Mouse (Mus musculus) T-helper 17 cell (primary cell): Measurements from ENCODE around the gene Gde1.

ENCODE experiments used
- in situ Hi-C, 2 experiments: fragments of 300-600 bp; cut with MboI, MseI; formaldehyde crosslinking; loops; 1 replicate in 1 of 2; 2 replicates in 1 of 2; pipeline ENCODE4 v1.15.1; 2025; ENCODE audit warnings: high pct_unique_total_duplicates in 2 of 2

Gde1 gene

GRCm38 (mm10) chr7:118705101-118705961 lies at the start of gene Gde1:
Gene Gde1 (minus strand): TSS chr7:118705778.
- in situ Hi-C loops = loop anchor here in 1 of 2 experiments (25.0 kb wide), 2 partner anchors 593 to 1932 kb away; partner anchors contain the start of genes Rps15a and Uqcrc2

GRCm38 (mm10) chr7:118751625-118752024 lies 46.0 kb upstream of the Gde1 start:
- in situ Hi-C loops = no loop called here

- in situ Hi-C loops = no loop called here
Observed at GRCm38 (mm10) chr7:118749706-118750105, 44.1 kb upstream of the Gde1 start.

- in situ Hi-C loops = no loop called here
Observed at GRCm38 (mm10) chr7:118747891-118748672, 42.5 kb upstream of the Gde1 start.

- in situ Hi-C loops = no loop called here
Observed at GRCm38 (mm10) chr7:118744766-118745165, 39.2 kb upstream of the Gde1 start.

DNA sequence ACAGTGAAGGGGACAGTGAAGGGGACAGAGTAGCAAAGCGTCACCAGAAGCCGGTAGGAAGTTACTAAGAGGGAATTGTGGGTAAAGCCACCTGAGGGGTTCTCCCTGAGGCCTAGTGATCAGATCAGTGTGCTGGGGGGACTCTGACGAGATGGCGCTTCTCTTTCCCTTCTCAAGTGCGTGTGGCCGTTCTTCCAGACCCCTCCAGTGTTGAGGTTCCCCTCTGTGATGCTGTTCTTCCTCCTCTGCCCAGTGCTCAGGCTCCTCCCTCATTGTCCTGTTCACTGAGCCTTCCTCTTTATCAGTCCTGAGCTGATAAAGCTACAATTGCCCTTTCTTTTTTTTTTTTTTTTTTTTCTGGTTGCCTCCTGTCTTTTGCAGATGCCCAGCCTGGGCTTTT lies 36.7 kb upstream of the Gde1 start:
- in situ Hi-C loops = no loop called here

- in situ Hi-C loops = no loop called here
Observed at GRCm38 (mm10) chr7:118740532-118741338, 35.2 kb upstream of the Gde1 start.

GRCm38 (mm10) chr7:118739975-118740531 lies 34.5 kb upstream of the Gde1 start, which contains the start of gene Vps35l:
Gene Vps35l (plus strand): TSS chr7:118740226.
- in situ Hi-C loops = no loop called here

DNA sequence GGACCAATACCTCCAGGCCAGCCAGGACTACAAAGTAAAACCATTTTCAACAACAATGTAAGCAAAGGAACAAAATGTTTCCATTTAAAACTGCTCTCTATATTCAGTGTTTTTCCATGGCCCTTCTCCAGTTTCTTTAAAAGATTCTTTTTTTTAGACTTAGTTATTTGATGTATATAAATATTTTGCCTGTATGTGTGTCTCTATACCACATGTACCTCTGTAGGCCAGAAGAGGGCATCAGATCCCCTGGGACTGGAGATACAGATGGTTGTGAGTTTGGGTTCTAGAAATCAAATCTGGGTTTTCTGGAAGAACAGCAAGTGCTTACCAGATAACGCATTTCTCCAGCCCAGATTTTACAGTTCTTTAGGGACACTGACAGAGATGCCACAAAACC lies 33.2 kb upstream of the Gde1 start:
- in situ Hi-C loops = no loop called here

GRCm38 (mm10) chr7:118733225-118733624 lies 27.6 kb upstream of the Gde1 start:
- in situ Hi-C loops = no loop called here

- in situ Hi-C loops = no loop called here
Observed at GRCm38 (mm10) chr7:118731781-118732180, 26.2 kb upstream of the Gde1 start.

DNA sequence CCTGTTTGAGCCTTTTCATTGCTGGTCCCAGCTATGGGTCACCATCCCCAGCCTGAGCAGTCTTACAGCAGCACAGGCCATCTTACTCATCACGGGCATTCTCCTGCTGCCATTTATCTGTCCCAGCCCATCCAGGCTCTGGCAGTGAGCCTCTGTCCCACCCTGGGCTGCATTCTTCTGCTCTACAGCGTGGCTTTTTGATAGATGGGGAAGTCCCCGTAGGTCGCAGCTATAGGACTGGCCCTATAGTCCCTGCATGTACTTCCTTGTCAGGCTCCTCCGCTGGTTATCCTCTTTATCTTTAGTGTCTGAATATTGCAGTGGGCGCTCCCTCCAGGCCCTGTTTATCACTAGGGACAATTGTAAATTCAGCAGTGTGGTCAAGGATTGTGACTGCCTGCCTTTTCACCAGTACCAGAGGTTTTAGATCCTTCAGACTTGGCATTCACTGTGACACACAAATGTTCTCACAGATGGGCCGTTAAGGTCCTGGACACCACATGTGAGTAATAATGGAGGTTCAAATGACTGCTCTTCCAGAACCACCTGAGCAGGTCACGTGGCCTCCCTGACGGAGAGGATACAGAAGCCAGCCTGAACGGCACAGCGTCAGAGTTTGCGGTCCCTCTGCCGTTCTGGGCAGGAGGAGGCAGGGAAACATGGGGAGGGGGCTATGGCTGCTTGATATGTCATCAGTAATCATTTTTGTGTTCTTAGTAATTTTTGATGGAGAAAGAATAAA lies 23.4 kb upstream of the Gde1 start:
- in situ Hi-C loops = no loop called here

DNA sequence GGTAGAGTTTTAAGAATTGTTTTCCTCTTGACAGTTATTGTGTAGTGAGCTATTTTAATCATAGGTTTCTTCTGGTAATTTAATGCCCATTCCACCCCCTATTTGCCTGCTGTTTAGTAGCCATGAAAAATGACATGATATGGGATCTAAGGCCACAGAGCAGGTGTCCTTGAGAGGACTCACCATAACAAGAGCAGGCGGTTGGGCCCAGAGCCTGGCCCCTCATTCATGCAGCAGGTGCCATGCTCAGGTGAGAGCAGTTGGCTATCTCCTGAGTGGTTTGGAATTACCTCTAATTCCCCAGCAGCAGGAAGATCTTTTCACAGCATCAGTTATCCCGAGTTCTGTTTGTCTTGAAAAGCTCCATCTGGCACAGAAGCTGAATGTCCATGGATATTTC lies 19.9 kb upstream of the Gde1 start:
- in situ Hi-C loops = no loop called here

GRCm38 (mm10) chr7:118723927-118724326 lies 18.3 kb upstream of the Gde1 start:
- in situ Hi-C loops = loop anchor here in 1 of 2 experiments (25.0 kb wide), 2 partner anchors 612 to 1913 kb away; partner anchors contain the start of genes Rps15a and Uqcrc2

- in situ Hi-C loops = loop anchor here (10.0 to 25.0 kb wide), 3 partner anchors 137 to 1919 kb away; partner anchors contain the start of genes Iqck (in 1 of the 2), Knop1 (in 1 of the 2), Rps15a (in 1 of the 2) and Uqcrc2 (in 1 of the 2)
Observed at GRCm38 (mm10) chr7:118718066-118718465, 12.5 kb upstream of the Gde1 start.

DNA sequence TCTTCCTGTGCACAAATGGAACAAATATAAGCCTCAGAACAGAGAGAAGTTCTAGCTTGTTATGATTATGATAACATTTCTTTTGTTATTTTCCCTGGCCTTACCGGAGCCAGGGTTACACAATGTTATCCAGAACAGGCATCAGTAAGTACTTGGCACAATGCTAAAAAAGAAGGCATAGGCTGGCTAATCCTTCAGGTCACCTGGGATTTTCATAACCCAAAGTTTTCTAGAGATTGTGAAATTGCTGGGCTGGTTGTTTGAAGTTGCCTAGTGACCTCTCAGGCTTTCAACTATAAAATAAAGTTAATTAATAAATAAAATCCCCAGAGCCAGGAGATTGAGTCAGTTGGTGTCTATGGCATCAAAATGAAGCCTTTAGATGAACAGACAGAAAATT lies 9.3 kb upstream of the Gde1 start:
- in situ Hi-C loops = loop anchor here (10.0 to 25.0 kb wide), 3 partner anchors 140 to 1922 kb away; partner anchors contain the start of genes Iqck (in 1 of the 2), Knop1 (in 1 of the 2), Rps15a (in 1 of the 2) and Uqcrc2 (in 1 of the 2)

DNA sequence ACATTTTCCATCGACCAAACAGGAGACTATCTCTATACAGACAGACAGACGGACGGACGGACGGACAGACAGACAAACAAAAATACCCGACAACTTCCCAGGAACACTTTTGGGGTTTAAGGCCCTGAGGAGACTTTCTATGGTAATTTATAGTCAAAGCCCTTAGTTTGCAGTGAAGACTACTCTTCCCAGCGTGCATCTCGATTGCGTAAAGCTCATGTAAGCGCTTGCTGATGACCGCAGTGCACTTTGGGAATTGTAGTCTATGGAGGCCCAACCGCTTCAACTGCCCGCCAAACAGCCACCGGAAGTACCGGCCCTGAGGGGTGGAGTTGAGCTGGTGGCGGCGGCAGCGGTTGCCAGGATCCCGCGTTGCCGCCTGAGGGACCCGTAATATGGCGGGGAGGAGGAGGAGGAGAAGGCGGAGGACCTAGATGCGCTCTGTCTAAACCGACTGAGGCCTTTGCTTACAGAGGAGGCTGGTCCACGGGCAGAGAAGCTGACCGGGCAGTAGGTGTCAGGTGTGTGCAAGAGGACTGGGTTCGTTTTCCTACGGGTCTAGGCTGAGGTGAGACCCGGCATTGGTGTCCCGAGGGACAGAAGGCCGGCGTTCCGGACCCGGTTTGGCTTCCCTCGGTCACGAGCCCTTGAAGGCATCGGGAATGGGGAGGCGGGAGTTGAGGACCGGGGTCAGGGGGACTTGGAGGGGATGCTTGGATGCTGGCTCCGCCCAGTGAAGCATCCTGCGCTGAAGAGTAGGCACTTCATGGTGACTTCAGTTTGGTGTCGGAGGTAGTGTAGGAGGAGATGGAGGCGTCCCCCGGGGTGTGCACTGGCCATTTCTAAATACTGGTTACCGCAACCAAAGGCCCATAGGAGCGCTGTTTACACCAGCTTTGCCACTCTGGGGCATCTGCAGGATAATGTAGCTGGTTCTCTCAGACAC lies 6.9 kb upstream of the Gde1 start, which contains the start of gene Ccp110:
TSS of gene Ccp110 (plus strand) at position 325 of the 946 bp plus-strand sequence.
- in situ Hi-C loops = loop anchor here (10.0 to 25.0 kb wide), 3 partner anchors 142 to 1925 kb away; partner anchors contain the start of genes Iqck (in 1 of the 2), Knop1 (in 1 of the 2), Rps15a (in 1 of the 2) and Uqcrc2 (in 1 of the 2)

DNA sequence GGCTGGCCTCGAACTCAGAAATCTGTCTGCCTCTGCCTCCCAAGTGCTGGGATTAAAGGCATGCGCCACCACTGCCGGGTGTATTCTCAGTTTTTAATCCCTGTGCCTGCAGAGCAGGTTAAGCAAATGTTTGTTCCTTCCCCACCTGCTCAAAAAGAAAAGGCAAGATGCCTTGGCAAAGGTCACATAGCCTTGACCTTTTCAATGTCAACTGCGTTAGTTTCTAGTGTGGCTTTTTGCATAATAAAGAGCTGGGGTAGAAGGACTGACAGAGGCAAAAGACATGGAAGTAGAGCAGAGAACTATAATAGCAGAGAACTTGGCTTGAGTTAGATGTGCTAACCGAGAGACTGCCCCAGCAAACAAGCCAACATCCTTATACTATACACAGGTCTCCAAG lies 5.2 kb upstream of the Gde1 start:
- in situ Hi-C loops = loop anchor here (10.0 to 25.0 kb wide), 3 partner anchors 144 to 1927 kb away; partner anchors contain the start of genes Iqck (in 1 of the 2), Knop1 (in 1 of the 2), Rps15a (in 1 of the 2) and Uqcrc2 (in 1 of the 2)
